Comparison of ENCODE assay signal across 17 mouse cellular contexts in the genomic region with DNA sequence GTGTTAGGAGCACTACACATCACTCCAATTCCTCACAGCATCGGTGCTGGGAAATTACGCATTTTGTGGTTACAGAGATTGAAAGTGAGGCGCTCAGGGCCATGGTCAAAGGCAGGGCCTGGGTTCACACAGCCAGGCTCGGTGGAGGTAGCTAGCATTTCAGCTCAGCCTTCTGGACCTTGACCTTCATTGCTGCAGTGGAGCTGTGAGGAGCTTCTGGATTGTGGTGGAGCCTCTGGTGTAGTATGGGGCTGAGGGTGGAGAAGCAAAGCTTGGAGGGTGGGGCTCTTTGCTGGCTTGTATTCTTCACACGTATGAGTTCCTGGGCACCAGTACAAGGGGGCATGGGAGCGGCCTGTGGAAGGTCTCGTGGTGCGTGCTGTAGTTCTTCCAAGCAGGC. TPM values are rescaled to one million over a fixed set of nuclear protein-coding genes. Genes with fewer than 3 reads are reported as not detected.
DNase-seq lines count a peak whose midpoint lies in the region; ATAC-seq and TF ChIP-seq lines count a peak whose summit lies in the region.
"Had no signal": no experiment of that assay in that cellular context is flagged by ENCODE, and none has a peak within 500 bp of the region (broad histone marks: within the 10 kb centered on the region; RNA-seq: fewer than 3 reads in every experiment).

No protein-coding gene starts in this region.

- no peak overlapping the region for H3K4me3 ChIP-seq in intestine, embryonic 15.5 days (replicated peaks)
- H3K4me3 ChIP-seq in intestine, postnatal 0 days (ENCODE audit: low read depth, low read length) = no peak overlapping the region
- H3K4me3 ChIP-seq in olfactory bulb, adult 2 months (ENCODE audit: insufficient read depth, low read depth, low read length) = no peak overlapping the region
- H3K4me3 ChIP-seq: embryonic facial prominence, embryonic 12.5 days; forebrain, embryonic 15.5 days; heart, embryonic 13.5 days; hindbrain, embryonic 15.5 days had no signal

- 77% methylated on average over 8 of the region's 8 CpGs for WGBS in intestine, embryonic 15.5 days
- WGBS in intestine, postnatal 0 days = 65% methylated on average over 8 of the region's 8 CpGs
- WGBS in olfactory bulb, adult 2 months = 67% methylated on average over 8 of the region's 8 CpGs

- no peaks in the 10 kb centered on the region for H3K36me3 ChIP-seq in intestine, embryonic 15.5 days
- H3K36me3 ChIP-seq in intestine, postnatal 0 days (ENCODE audit: control insufficient read depth, insufficient read depth) = no peaks in the 10 kb centered on the region
- H3K36me3 ChIP-seq: heart, embryonic 13.5 days had no signal

- DNase-seq in NIH3T3 (ENCODE audit: low read depth) = peak; percentile 45
- peak; percentile 46 for DNase-seq in adrenal gland, postnatal 10 days
- DNase-seq in layer of hippocampus, adult 18-20 months (ENCODE audit: low spot score in 2 of 2) = no peak
- DNase-seq in kidney, postnatal 25 days = no peak
- DNase-seq: cerebellum, adult 11-12 months; cerebellum, adult 9-10 months; cerebellum, postnatal 25 days; gastrocnemius, postnatal 36 days; heart, adult 11 months; heart, postnatal 36 days had no signal

- no peak overlapping the region for H3K9ac ChIP-seq in intestine, embryonic 15.5 days
- H3K9ac ChIP-seq in intestine, postnatal 0 days (ENCODE audit: low read depth, low read length) = no peak overlapping the region
- H3K9ac ChIP-seq: embryonic facial prominence, embryonic 12.5 days; forebrain, embryonic 15.5 days; heart, embryonic 13.5 days; hindbrain, embryonic 15.5 days had no signal

- 0 out of 2 replicates have a peak, but pooled peaks have one; percentile 34 for ATAC-seq in intestine, embryonic 15.5 days
- no peak for ATAC-seq in intestine, postnatal 0 days
- ATAC-seq: forebrain, embryonic 15.5 days had no signal

- no peak overlapping the region for H3K27ac ChIP-seq in intestine, embryonic 15.5 days
- no peak overlapping the region for H3K27ac ChIP-seq in intestine, postnatal 0 days (ENCODE audit: low read depth, low read length)
- H3K27ac ChIP-seq in olfactory bulb, adult 2 months (ENCODE audit: insufficient read depth, low read depth, low read length) = 0 out of 2 replicates have a peak overlapping the region, but pooled peaks have one; percentile 31
- H3K27ac ChIP-seq: embryonic facial prominence, embryonic 12.5 days; forebrain, embryonic 15.5 days; heart, embryonic 13.5 days; hindbrain, embryonic 15.5 days had no signal

- H3K9me3 ChIP-seq in intestine, embryonic 15.5 days = no peaks in the 10 kb centered on the region
- H3K9me3 ChIP-seq in intestine, postnatal 0 days (ENCODE audit: control insufficient read depth) = no peaks in the 10 kb centered on the region
- H3K9me3 ChIP-seq: embryonic facial prominence, embryonic 12.5 days; forebrain, embryonic 15.5 days; heart, embryonic 13.5 days; hindbrain, embryonic 15.5 days had no signal

- no peak overlapping the region for H3K4me2 ChIP-seq in intestine, embryonic 15.5 days (replicated peaks)
- H3K4me2 ChIP-seq in intestine, postnatal 0 days (replicated peaks; ENCODE audit: low read depth) = no peak overlapping the region
- H3K4me2 ChIP-seq: embryonic facial prominence, embryonic 12.5 days; forebrain, embryonic 15.5 days; heart, embryonic 13.5 days; hindbrain, embryonic 15.5 days had no signal

- TF ChIP-seq POLR2A in olfactory bulb, adult 2 months (IDR thresholded peaks at IDR 0.05; ENCODE audit: insufficient read depth, low read depth, low read length) = no peak

- no peaks in the 10 kb centered on the region for H3K4me1 ChIP-seq in intestine, embryonic 15.5 days (replicated peaks)
- H3K4me1 ChIP-seq in intestine, postnatal 0 days (replicated peaks; ENCODE audit: control insufficient read depth, insufficient read depth, low read length) = no peaks in the 10 kb centered on the region
- peaks cover 43% of the 10 kb centered on the region for H3K4me1 ChIP-seq in olfactory bulb, adult 2 months (ENCODE audit: control insufficient read depth, insufficient read depth, low read length)

- no peaks in the 10 kb centered on the region for H3K27me3 ChIP-seq in intestine, embryonic 15.5 days (replicated peaks)
- no peaks in the 10 kb centered on the region for H3K27me3 ChIP-seq in intestine, postnatal 0 days (replicated peaks; ENCODE audit: control insufficient read depth, insufficient read depth, low read length)
- H3K27me3 ChIP-seq: forebrain, embryonic 15.5 days; hindbrain, embryonic 15.5 days had no signal

- TF ChIP-seq CTCF in intestine, postnatal 0 days (IDR thresholded peaks at IDR 0.05; ENCODE audit: low read depth) = no peak
- TF ChIP-seq CTCF in olfactory bulb, adult 2 months (IDR thresholded peaks at IDR 0.05; ENCODE audit: insufficient read depth, low read depth, low read length) = no peak

RNA-seq across cellular contexts. Expression of gene Col16a1, which starts 24.7 kb away (rescaled TPM):
- polyA plus RNA-seq in intestine, embryonic 15.5 days (2015; fragmentation: Nextera tagmentation; extraction: Ambion mirVana) = 60.0 and 63.0 TPM in 2 replicates
- polyA plus RNA-seq in intestine, postnatal 0 days (2015; fragmentation: Nextera tagmentation; extraction: Ambion mirVana) = 23.1 and 25.6 TPM in 2 replicates
- 10 to 100 TPM; 29.4 to 33.8 TPM for total RNA-seq in adrenal gland, postnatal 10 days (2021)
- polyA plus RNA-seq in olfactory bulb, adult 2 months (2012; ENCODE audit: insufficient read depth, insufficient read length, low replicate concordance, missing spikeins) = not detected in 2 replicates
- 10 to 100 TPM; 11.3 to 12.2 TPM for total RNA-seq in layer of hippocampus, adult 18-20 months (2021)

RNA-seq across cellular contexts. Expression of gene Adgrb2, which starts 38.3 kb away (rescaled TPM):
- 2.2 and 2.6 TPM in 2 replicates for polyA plus RNA-seq in intestine, embryonic 15.5 days (2015; fragmentation: Nextera tagmentation; extraction: Ambion mirVana)
- polyA plus RNA-seq in intestine, postnatal 0 days (2015; fragmentation: Nextera tagmentation; extraction: Ambion mirVana) = 0.43 and 0.70 TPM in 2 replicates
- total RNA-seq in adrenal gland, postnatal 10 days (2021) = 10 to 100 TPM; 13.4 to 16.4 TPM
- polyA plus RNA-seq in olfactory bulb, adult 2 months (2012; ENCODE audit: insufficient read depth, insufficient read length, low replicate concordance, missing spikeins) = not detected in 2 replicates
- total RNA-seq in layer of hippocampus, adult 18-20 months (2021) = 100 to 1,000 TPM; 515 to 540 TPM

Comparison
In these comparisons a context has a peak if more than half of its experiments do, and no peak if none do; other contexts are left out.
1. DNase-seq: peak in NIH3T3 (single experiment) and adrenal gland, postnatal 10 days (single experiment); none in layer of hippocampus, adult 18-20 months (0 of 2) and kidney, postnatal 25 days (0 of 2).